Mouse (Mus musculus) MEL-GATA-1-ER (cell line): ENCODE results near the gene 4930404H24Rik.
"Not testable (repeated sequence)": the region's sequence is repeated elsewhere in the genome, so short reads cannot be mapped to it uniquely, and the experiment has no call there.

Experiments used
- DNase-seq: peaks from one replicate; pipeline ENCODE4 v3.0.0-alpha.2; 2012; ENCODE audit warnings: low read depth; ENCODE audit errors: extremely low read depth

4930404H24Rik gene

DNA sequence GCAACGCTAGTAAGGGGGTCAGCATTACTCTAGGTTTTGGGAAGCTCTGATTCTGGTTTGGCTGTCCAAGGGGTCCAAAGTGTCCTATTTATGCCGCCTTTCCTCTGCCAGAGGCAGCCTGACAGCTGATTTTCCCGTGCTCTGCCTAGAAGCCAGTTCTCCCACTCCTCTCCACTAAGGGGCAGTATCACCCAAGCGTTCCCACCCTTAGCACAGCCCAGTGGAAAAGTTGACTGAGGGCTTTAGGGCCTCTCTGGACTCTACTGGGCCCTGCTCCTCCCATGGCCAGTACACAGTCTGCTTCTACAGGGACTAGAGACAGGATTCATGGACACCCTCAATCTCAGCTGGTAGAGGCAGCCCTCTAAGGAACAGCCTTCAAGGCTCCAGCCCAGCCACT is 14.0 kb upstream of the 4930404H24Rik start:
- DNase-seq: no peak

DNA sequence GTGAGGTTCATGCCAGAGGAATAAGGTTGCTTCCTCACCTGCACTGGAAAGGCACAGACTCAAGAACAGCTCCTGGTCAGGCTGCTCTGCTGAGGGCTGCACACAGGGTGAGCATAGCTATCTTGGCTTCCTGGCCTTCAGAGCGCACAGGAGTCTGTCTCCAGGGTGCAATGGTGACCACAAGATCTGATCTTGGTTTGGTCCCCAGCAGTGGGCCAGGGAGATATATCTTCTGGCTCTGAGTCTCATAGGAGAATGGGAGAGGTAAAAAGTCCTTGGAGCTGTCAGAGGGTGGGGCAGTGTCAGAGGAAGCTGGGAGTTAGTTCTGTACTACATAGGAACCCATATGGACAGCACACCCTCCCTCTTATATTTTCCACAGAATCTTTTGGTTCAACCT is 13.1 kb upstream of the 4930404H24Rik start:
- no peak for DNase-seq

DNA sequence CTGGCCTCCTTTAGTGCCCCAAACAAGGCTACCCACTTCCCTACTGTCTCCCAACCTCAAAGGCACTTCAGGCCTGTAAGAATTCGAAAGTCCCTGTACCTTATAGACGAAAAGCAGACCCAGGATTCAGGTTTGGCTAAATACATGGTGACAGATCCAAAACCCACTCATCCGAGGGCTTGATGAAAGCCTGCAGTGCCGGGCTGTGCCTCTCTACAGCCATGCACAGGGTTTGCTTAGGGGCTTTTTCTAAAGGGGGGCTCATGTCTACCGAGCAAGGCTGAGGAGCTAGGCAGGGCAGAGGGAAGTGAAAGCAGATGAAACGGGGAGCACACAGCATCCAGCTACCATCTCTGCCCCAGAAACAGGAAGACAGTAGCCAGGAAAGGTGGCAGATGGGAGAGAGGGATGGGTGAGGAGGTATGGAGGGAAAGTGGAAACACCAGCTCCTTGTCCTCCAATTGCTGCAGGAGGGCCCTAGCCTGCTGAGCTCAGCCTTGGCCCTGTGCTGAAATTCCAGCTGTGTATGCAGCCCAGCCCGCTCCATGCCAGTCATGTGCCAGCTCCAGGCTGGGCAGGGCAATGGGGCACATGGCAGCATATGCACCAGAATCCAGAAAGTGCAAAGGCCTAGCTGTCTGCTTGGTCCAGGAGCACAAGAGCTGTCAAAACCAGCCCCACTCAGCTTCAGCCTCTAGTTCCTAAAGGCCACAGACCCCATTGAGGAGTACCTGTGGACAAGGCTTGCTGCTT is 11.3 kb upstream of the 4930404H24Rik start:
- no peak for DNase-seq

DNA sequence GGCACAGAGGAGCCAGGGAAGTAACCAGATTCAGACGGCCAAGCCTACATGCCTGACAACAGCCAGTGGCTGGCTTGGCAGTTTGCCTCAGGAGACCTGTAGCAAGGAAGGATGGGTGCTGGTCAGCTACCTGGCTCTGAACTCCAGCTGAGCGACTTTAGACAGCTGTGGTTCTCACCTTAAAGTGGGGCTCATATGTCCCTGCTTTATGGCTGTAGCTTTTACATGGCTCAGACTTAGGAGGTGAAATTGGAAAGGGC is 10.8 kb upstream of the 4930404H24Rik start:
- no peak for DNase-seq

DNA sequence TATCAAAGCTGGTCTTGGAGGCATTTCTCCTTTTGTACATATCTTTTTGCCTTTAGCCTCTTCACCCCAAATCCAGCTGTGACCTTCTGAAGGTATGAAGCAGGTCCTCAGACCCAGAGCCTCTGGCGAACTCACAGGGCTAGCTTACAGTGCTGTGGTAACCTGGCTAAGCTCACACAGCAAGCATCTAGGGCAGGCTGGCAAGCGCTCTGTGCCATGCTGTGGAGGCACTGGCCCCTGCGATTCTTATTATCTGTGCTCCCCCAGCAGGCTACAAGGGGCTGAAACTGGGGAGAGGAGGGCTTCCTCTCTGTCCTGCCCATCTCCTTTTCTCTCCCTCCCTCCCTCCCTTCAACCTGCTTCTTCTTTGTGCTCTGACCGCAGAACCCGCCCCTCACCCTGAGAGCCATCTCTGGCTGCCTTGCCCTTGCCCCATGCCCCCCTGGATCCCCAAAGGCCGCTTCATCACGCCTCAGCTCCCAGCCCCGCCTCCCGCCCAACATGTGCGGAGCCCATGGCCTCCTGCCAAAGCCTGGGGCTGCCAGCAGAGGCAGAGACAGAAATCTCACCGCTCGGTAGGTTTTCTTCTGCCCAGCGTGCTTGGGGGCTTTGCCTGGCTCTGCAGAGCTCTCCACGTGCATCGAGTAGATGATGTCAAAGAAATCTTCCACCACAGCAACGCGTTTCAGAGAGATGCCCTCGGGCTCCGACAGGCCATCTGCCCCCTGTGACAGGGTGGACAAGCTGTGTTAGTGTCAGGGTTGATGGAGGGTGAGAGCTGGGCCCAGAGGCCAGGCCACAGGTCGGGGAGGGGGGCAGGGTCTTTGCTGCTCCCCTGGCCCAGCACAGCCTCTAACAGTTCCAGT is 9.2 kb upstream of the 4930404H24Rik start:
- DNase-seq: peak; percentile 82

DNA sequence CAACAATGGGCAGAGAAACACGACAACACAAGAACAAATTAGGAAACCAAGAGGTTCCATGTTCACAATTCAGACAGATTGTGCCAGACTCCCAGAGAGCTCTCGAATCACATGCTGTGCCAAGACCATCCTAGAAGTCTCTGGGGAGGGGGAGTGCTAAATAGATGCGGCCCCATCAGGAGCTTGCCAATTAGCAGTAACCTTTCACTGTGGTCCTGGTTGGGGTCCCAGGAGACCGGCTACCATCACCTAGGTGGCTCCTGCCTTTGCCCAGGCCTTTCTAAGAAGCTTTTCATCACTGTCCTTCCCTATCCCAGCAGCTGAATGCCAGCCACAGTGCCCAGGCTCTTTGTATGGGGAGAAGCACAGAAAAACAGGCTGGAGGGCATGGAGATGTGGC is 8.5 kb upstream of the 4930404H24Rik start:
- no peak for DNase-seq

DNA sequence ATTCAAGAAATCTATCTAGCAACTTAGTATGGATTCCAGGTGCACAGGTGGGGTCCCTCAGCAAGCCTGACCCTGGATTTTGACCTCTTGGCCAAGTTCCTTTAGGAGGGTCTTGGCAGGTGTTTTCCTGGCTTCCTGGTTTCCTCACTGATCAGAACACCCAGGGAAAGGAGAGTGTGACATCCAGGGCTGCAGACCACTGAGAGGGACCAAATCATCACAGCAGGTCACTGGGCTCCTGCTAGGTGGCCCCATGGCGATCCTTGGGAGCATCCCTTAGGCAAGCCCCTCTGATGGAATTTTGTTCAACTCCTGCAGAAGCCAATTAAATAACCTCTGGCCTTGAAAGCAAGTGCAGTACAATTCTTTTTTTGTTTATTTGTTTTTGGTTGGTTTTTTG is 2.5 kb upstream of the 4930404H24Rik start:
- DNase-seq: no peak

DNA sequence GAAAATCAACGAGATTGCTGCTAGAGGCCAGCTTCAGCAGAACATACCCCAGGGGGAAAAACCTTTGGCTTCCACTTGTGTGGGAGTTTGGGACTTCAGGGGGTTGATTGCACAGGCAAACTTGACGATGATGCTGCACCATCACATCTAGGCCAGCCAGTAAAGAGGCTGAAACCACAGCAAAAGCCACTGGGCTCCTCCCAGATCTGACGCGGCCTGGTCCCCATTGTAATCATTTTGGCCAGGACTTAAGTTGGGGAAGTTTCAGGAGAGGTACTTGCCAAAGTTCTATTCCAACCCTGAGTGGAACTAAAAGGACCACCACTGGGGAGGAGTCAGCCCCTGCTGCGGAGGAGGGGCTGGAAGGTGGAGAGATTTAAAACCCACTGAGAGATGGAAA is 1.6 kb upstream of the 4930404H24Rik start:
- peak; percentile 79 for DNase-seq

DNA sequence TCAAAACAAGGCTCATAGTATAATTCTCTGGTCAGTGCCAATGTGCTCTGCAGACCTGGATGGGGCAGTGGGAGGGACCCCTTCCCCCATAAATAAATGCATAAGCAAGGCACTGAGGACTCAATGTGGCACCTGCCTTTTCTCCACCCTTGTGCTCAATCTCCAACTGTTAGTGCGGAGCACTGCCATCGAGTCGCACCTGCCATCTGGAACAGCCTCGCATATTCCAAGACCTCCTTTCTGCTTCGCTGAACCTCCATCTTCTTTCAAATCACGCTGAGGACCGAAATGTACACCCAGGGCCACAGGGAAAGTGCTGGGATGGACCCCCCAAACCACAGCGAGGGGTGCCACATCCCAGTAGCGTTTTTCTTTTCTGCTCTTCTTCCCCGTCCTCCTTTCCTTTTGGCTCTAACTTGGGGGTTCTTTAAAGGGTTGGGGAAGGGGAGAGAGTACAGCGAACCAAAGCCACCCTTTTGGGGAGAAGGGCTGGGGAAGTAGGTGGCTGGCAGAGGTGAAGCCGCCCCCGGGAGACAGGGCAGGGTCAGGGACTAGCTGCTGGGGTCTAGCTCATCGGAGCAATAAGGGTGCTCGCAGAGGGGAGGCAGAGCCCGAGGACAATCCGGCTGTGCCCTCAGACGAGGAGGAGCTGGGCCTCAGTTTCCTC is 945 bp upstream of the 4930404H24Rik start:
- DNase-seq: no peak

DNA sequence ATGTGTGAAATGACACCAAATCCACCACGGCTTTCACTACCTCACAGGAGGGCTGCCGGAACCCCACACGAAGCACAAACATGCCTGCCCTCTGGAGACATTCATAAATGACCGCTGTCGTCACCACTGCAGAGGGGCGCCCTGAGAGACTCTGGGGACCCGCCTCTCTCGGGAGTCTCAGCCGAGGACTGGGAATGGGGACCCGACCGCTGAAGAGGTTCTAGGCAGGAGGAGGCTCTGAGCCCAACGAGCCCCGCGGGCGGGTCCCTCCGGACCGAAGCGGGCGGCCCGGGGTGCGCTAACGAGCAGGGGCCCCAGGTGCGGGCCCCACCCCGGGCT is 442 bp upstream of the 4930404H24Rik start:
- DNase-seq: no peak

DNA sequence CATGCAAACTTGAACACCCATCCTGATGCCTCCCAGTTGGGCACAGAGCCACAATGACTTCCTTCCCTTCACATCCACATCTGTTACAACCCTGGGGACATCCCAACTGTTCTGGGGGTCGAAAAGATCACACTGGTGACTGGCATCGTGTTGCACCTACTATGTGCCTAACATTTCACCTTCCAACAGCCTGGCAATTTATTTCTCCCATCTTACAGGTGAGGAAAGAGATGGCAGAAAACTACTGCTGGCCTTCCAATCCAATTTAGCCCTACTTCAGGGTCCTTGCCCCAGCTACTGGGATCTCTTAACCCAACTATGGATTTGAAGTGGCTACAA is 772 bp downstream of the 4930404H24Rik start:
- peak; percentile 59 for DNase-seq

DNA sequence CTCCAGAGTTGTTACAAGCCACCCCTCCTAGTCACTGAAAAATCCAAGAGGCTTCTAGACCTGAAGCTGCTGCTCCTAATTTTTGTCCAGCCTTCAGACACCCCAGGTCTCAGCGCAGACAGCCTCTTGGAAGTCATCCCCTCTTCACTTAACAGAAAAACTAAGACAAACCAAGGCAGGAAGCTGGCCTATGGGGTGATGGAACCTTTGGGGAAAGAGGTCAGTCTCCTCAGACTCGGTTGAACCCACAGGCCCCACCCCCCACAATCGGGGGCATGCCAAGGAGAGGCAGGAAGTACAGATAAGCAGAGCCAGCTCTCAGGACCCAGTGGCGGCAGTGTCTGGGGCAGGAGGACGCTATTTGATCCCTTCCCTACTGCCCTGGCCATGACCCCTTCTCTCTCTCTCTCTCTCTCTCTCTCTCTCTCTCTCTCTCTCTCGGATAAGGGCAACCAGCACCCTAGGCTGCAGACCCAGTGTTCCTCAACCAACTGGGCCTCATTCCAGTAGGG is 1.2 kb downstream of the 4930404H24Rik start:
- DNase-seq: peak; percentile 70

DNA sequence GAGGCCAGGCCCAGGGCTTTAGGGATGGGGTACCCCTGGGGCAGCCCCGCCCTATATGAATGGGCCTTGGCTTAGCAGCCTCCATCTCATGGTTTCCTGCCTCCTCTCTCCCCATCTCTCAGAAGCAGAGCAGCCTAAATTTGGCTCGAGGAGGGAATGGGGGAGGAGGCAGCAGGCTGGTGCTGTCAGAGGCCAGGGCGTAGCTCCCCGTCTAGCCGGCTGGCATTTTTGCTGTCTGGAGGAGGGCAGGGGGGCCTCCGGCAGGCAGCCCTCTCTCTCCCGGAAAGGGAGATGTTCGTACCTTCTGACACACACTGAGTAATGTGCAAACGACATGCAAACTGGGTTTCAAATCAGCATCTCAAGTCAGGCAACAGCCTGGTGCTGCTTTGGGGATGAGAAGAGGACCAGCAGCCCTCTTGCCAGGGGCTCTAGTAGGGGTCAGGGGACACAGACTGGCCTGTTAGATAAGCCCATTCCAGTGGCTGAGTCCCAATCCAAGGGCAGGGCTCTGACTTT is 1.8 kb downstream of the 4930404H24Rik start:
- DNase-seq: no peak

DNA sequence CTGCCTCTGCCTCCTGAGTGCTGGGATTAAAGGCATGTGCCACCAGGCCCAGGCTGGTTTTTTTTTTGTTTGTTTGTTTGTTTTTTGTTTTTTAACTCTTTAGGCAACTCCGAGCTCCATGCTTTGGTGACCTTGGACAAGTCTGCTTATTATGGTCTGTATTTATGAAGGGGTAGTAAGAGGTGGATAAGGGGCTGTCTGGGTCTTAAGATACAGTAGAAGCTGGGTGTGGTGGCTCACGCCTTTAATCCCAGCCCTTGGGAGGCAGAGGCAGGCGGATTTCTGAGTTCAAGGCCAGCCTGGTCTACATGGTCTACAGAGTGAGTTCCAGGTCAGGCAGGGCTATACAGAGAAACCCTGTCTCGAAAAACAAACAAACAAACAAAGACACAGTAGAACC is 2.8 kb downstream of the 4930404H24Rik start:
- DNase-seq: not testable (repeated sequence)

DNA sequence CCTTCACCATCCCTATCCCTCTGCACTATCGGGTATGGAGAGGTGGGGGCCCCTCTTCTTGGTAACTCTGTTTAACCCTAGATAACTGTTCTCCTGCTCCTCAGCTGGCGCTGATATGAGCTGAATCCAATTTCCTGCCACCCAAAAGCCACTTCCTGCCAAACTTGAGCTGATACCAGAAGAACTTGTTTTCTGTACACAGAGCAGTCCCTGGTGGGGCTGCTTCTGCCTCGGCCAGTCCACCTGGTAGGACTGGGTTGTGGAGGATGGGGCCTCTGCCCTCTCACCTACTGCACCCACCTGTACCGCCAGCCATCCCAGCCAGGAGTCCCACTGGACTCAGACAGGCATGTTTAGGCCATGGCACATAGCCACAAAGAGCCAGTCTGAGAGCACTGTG is 3.2 kb downstream of the 4930404H24Rik start:
- peak; percentile 94 for DNase-seq

DNA sequence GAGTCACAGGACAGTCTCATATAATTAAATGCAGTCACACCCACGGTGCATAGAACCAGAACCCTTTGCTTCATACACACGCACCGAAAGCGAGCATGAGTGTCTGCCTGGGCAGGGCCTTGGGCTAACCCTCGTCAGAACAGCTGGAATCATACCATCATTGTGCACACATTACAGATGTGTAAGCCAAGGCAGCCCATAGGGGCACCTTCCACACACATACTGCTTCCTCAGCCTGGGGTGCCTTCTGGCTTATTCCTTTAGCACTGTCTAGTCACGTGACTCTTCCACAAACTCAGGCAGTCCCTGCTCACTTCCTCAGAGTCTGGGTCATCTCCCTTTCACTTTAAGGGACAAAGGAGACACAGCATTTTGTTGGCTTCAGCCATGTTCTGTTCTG is 3.7 kb downstream of the 4930404H24Rik start:
- DNase-seq: no peak

DNA sequence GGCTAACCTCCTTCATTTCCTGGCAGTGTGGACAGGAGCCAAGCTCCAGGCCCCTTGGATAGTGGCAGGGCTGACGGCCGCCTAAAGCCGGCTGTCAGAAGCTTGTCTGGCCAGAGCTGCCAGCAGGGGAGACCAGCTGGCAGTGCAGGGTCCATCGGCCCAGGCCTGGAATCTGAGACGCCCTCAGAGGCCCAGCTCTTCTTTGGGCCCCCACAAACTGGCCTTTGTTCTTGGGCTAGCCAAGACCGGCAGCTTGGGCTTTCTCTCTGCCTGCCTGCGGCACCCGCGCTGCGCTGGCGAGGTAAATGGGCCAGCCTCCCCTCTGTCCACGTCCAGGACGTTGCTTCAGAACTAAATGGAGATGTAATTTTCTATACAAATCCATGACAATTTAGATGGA is 4.3 kb downstream of the 4930404H24Rik start:
- DNase-seq: no peak

DNA sequence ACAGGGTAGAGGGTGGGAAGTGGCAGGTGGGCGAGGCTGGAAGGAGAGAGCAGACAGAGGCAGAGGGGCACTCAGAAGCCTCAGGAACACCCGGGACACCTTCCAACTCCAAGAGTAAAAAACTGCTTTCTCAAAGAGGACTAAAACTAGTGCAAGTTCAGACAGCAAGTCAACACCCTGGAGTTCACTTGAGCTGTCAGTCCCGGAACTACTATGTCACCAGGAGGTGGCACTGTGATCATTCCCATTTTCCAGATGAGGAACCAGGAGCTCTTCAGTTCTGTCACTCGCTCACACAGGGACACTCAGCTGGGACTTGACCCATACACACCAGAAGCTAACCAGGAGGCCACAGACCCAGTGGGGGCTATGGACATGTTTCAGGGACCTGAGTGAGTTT is 6.6 kb downstream of the 4930404H24Rik start:
- no peak for DNase-seq

DNA sequence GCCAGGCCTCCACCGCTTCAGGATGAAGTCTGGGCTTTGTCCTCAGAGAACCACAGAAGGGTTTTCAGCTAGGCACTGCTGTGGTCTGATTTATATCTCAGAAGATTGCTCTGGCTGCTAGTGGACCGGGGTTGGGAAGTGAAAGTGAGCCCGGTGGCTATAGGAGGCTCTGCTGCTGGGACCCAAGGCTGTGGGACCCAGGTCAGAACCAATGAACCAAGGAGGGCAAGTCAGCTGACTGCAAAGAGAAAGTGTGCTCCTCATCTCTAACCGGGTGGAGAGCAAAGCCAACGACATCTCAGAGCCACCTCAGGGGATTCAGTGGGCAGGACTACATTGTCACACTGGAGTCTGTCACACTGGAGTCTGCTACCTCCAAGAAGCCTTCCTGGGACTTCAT is 13.8 kb downstream of the 4930404H24Rik start:
- no peak for DNase-seq

DNA sequence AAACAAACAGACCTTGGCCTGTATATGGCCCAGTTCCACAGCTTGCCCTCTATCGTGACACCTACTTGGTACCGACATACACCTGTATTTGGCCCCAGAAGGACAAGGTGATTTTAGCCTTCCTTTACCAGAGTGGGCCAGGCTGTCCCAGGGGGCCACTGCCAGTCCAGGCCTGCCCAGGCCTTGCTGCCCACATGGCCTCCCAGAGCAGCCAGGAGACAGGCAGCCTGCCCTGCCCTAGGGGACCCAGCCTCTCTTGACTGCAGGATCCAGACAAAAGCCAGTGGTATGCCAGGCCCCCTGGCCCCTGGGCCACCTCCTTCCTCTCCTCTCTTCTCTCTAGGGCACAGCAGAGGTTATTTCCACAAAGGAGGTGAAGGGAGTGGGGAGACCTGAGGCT is 15.4 kb downstream of the 4930404H24Rik start:
- no peak for DNase-seq

DNA sequence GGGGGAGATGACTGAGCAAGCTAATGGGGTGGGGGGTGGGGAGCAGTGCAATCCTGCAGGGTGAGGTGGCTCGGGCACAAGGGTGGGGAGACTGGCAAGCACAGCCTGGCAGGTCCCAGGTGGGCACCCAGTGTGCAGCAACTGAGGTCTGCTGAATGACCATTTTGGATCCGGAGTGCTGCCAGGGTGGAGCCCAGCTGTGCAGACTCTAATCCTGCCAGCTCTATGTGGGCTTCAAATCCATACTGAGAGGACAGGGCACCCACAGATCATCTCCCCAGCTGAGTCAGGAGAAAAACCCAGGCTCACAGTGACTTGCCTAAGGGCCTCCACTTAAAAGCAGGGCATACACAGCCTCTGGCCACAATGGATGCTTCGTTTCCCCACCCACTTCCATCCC is 15.8 kb downstream of the 4930404H24Rik start:
- DNase-seq: no peak
